Mouse (Mus musculus): Measurements from ENCODE around the gene Uap1l1. TPM values are rescaled to one million over a fixed set of nuclear protein-coding genes. Genes with fewer than 3 reads are reported as not detected.

The Uap1l1 gene
- polyA plus RNA-seq, 1 experiment from 2014 or later, result 20.8 TPM

DNA sequence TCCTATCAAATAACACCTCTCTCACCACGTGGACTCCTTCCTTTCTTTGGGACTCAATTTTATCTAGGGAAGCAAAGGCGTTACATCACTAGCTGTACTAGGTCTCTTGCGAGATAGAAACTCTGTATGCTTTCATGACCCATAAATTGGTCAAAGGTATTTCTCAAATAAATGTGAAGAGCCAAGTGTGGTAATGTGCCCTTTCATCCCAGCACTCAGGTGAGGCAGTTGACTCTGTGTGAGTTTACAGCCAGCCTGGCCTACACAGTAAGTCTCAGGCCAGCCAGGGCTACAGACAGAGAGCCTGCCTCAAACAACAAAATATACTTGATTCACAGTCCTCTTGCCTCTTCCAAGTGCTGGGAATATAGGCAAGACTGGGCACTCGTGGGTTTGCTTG, 5.6 kb downstream of the Uap1l1 start:
- Histone ChIP-seq H3K36me3 (ENCODE audit: control insufficient read depth, insufficient read depth, low read length) (no peaks in the 10 kb centered on the region), H3K9ac (ENCODE audit: low read depth, low read length) (no peak overlapping the region), H3K27me3 (replicated peaks; ENCODE audit: control insufficient read depth, insufficient read depth, low read length) (peaks cover 12% of the 10 kb centered on the region), H3K4me3 (ENCODE audit: low read depth, low read length) (no peak overlapping the region), H3K4me1 (ENCODE audit: control insufficient read depth, insufficient read depth, low read length) (peaks cover 13% of the 10 kb centered on the region; the same call in 1 of the 2 replicates), H3K27ac (replicated peaks; ENCODE audit: low read depth, low read length) (no peak overlapping the region), H3K9me3 (ENCODE audit: control insufficient read depth, low read length) (no peaks in the 10 kb centered on the region), H3K4me2 (ENCODE audit: low read depth, low read length) (no peak overlapping the region)
- 74% methylated on average over 4 of the region's 4 CpGs for WGBS
- ATAC-seq (ENCODE audit: low read depth), result no peak
- no peak for DNase-seq (ENCODE audit: low spot score)

DNA sequence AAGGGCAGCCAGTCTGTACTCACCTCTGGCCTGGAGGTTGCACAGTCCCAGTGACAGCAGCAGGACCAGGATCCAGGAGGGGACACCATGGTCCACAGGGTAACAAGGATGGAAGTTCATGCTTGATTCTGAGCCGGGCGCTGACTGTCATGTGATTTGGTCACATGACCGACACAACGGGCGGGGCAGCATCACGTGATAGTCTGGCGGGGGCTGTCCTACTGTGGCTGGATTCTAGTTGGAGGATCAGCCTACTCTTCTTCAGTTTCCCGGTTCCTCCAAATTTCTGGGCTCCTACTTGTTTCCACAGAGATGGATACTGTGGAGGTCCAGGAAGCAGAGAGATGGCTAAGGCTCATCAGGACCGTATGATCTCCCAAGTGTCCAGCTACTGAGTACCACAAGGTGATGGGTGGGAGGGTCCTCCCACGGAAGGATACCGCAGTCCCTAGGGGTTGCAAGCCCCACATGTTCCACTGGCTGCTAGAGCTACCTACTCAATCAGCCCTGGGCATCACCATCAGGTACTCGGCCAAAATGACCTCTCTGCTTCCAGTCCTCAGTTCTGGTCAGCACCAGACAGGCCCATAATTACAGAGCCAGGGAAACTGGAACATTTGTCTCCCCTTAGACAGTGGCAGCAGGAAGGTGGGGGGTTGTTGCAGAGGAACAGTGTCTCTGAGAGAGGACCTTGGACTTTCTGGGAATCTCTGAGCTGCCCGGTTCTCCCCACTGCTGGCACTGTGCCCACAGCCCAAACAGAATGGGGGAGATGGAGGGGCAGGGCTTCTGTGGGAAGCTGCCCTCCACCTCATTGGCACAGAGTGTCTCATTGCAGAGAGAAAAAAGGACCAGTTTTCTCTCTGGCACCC, 9.0 kb downstream of the Uap1l1 start, which contains the start of gene Dpp7:
Gene Dpp7, minus strand, starts transcription at position 152 of the 872 bp plus-strand sequence.
- no peaks in the 10 kb centered on the region for H3K27me3 ChIP-seq (replicated peaks; ENCODE audit: control insufficient read depth, insufficient read depth, low read length)
- no peaks in the 10 kb centered on the region for H3K9me3 ChIP-seq (ENCODE audit: control insufficient read depth, low read length)
- peaks cover 13% of the 10 kb centered on the region; the same call in 1 of the 2 replicates for H3K4me1 ChIP-seq (ENCODE audit: control insufficient read depth, insufficient read depth, low read length)
- WGBS, result 5% methylated on average over 11 of the region's 13 CpGs
- H3K27ac ChIP-seq (replicated peaks; ENCODE audit: low read depth, low read length), result no peak within 1 kb of the TSS
- ATAC-seq (ENCODE audit: low read depth) (peak; percentile 72), DNase-seq (ENCODE audit: low spot score) (peak; percentile 93)
- H3K9ac ChIP-seq (ENCODE audit: low read depth, low read length), result peak within 1 kb of the TSS; percentile 63
- peak within 1 kb of the TSS; percentile 76 for H3K4me2 ChIP-seq (ENCODE audit: low read depth, low read length)
- H3K36me3 ChIP-seq (ENCODE audit: control insufficient read depth, insufficient read depth, low read length), result peaks cover 24% of the 10 kb centered on the region
- peak within 1 kb of the TSS; percentile 56 for H3K4me3 ChIP-seq (ENCODE audit: low read depth, low read length)

DNA sequence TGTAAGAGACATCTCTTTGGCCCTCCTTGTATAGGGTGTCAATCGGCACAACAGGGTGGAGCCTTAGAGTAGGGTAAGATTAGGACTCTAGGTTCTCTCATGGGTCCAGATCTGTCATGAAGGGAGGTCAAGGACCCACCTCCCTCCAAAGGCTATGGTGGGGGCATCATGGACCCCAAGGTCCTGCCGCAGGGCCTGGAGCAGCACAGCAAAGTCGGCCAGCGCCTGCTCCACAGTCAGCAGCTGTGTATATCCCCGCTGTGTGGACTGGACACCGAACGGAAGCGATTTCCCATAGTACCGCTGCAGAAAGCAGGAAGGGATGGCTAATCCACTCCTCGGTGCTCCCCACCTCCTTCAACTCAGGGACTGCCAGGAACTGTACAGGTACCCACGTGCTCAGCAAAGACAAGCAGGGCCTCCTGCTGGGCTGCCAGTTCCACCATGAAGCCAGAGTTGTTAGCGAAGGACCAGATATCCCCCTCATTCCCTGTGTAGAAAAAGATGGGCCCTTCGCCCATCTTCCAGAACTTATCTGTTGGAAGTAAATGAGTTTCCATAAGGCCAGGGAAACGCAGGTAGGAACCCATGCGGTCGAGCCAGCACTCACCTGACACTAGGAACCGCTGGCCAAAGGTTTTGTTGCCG, 9.9 kb downstream of the Uap1l1 start:
- Histone ChIP-seq H3K9ac (ENCODE audit: low read depth, low read length) (peak overlapping the region; percentile 63), H3K9me3 (ENCODE audit: control insufficient read depth, low read length) (no peaks in the 10 kb centered on the region), H3K27ac (replicated peaks; ENCODE audit: low read depth, low read length) (no peak overlapping the region), H3K36me3 (ENCODE audit: control insufficient read depth, insufficient read depth, low read length) (peaks cover 33% of the 10 kb centered on the region), H3K4me2 (ENCODE audit: low read depth, low read length) (peak overlapping the region; percentile 76), H3K27me3 (replicated peaks; ENCODE audit: control insufficient read depth, insufficient read depth, low read length) (no peaks in the 10 kb centered on the region), H3K4me3 (ENCODE audit: low read depth, low read length) (peak overlapping the region; percentile 56), H3K4me1 (ENCODE audit: control insufficient read depth, insufficient read depth, low read length) (peaks cover 13% of the 10 kb centered on the region; the same call in 1 of the 2 replicates)
- DNase-seq (ENCODE audit: low spot score) (no peak), ATAC-seq (ENCODE audit: low read depth) (no peak)
- WGBS, result 38% methylated on average over 18 of the region's 18 CpGs

DNA sequence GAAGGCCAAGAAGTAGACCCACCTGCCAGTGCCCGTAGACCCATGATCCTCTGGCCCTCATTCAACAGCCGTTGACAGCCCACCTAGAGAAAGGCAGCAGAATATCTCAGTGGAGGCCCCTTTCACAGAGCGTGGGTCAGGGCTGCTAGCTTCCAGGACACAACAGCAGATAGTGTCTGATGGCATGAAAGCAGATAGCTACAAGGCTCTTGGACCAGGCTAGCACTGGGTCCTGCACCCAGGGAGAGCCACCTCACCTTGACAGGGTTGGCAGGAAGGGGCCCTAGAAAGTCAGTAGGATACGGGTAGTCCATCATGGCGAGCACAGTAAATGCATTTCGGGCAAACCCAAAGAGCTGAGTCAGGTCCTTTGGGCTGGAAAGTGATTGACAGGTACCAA, 11.3 kb downstream of the Uap1l1 start:
- Histone ChIP-seq H3K9me3 (ENCODE audit: control insufficient read depth, low read length) (no peaks in the 10 kb centered on the region), H3K4me1 (ENCODE audit: control insufficient read depth, insufficient read depth, low read length) (peaks cover 13% of the 10 kb centered on the region; the same call in 1 of the 2 replicates), H3K4me2 (ENCODE audit: low read depth, low read length) (no peak overlapping the region), H3K27ac (replicated peaks; ENCODE audit: low read depth, low read length) (no peak overlapping the region), H3K4me3 (ENCODE audit: low read depth, low read length) (no peak overlapping the region), H3K27me3 (replicated peaks; ENCODE audit: control insufficient read depth, insufficient read depth, low read length) (no peaks in the 10 kb centered on the region), H3K36me3 (ENCODE audit: control insufficient read depth, insufficient read depth, low read length) (peaks cover 46% of the 10 kb centered on the region), H3K9ac (ENCODE audit: low read depth, low read length) (no peak overlapping the region)
- ATAC-seq (ENCODE audit: low read depth) (no peak), DNase-seq (ENCODE audit: low spot score) (no peak)
- 83% methylated on average over 6 of the region's 6 CpGs for WGBS

DNA sequence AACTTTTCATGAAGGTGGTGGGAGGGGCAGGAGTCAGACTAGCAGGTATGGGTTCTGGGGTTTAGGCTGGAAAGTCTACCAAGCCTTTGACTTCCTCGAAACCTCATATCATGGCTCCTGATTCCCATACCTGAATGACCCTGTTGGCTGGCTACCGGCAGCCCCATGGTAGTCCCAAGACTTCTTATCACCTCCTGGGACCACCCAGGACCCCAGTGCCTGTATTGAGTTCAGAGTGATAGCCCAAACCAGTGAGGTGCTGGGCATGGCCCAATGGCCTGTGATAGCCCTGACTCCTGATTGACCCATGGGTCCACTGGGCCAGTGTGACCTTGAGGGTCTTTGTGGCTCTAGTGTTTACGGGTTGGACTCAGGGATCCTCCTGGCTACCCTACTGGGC, 14.8 kb downstream of the Uap1l1 start:
- Histone ChIP-seq H3K4me1 (ENCODE audit: control insufficient read depth, insufficient read depth, low read length) (peaks cover 5% of the 10 kb centered on the region; the same call in 1 of the 2 replicates), H3K27me3 (replicated peaks; ENCODE audit: control insufficient read depth, insufficient read depth, low read length) (no peaks in the 10 kb centered on the region), H3K36me3 (ENCODE audit: control insufficient read depth, insufficient read depth, low read length) (peaks cover 77% of the 10 kb centered on the region), H3K4me3 (ENCODE audit: low read depth, low read length) (no peak overlapping the region), H3K4me2 (ENCODE audit: low read depth, low read length) (no peak overlapping the region), H3K9me3 (ENCODE audit: control insufficient read depth, low read length) (no peaks in the 10 kb centered on the region), H3K27ac (replicated peaks; ENCODE audit: low read depth, low read length) (no peak overlapping the region), H3K9ac (ENCODE audit: low read depth, low read length) (no peak overlapping the region)
- WGBS, result 100% methylated on average over 3 of the region's 3 CpGs
- DNase-seq (ENCODE audit: low spot score), result no peak
- ATAC-seq (ENCODE audit: low read depth), result no peak

DNA sequence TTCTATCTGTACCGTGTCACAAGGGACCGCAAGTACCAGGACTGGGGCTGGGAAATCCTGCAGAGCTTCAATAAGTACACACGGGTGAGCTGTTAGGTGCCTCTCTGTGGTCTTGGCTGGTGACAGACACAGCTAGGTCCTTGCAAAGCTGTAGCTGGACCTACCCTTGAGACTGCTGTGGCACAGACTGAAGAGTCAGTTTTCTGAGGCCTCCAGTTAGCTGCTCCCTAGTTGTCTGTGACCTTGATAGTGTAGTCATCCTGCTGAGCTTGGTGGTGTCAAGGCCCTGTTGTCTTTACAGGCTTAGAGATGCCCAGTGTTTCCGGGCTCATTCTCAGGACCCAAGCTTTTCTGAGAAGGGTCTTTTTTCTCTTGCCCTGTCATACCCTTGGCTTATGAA, 16.0 kb downstream of the Uap1l1 start:
- H3K27ac ChIP-seq (replicated peaks; ENCODE audit: low read depth, low read length), result no peak overlapping the region
- no peak for DNase-seq (ENCODE audit: low spot score)
- no peaks in the 10 kb centered on the region for H3K4me1 ChIP-seq (ENCODE audit: control insufficient read depth, insufficient read depth, low read length)
- no peak overlapping the region for H3K4me2 ChIP-seq (ENCODE audit: low read depth, low read length)
- no peak overlapping the region for H3K4me3 ChIP-seq (ENCODE audit: low read depth, low read length)
- no peaks in the 10 kb centered on the region for H3K9me3 ChIP-seq (ENCODE audit: control insufficient read depth, low read length)
- no peak for ATAC-seq (ENCODE audit: low read depth)
- H3K27me3 ChIP-seq (replicated peaks; ENCODE audit: control insufficient read depth, insufficient read depth, low read length), result no peaks in the 10 kb centered on the region
- 90% methylated on average over 4 of the region's 4 CpGs for WGBS
- peaks cover 89% of the 10 kb centered on the region for H3K36me3 ChIP-seq (ENCODE audit: control insufficient read depth, insufficient read depth, low read length)
- no peak overlapping the region for H3K9ac ChIP-seq (ENCODE audit: low read depth, low read length)

DNA sequence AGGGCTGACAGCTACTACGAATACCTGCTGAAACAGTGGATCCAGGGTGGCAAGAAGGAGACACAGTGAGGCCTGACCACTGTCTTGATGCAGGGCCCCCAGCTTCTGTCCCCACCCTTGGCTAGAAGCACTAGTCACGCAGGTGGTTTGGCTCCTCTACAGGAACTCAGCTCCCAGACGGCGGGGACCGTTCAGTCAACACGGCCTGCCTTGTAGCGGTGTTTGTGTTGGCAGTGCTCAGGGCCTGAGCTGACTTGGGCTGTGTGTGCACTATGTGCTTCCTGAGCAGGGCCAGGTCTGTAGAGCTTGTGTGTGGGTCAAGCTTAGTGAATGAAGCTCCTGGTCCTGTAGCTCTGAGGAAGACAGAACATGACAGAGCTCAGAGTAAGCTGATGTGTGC, 17.3 kb downstream of the Uap1l1 start:
- Histone ChIP-seq H3K27ac (replicated peaks; ENCODE audit: low read depth, low read length) (no peak overlapping the region), H3K4me1 (ENCODE audit: control insufficient read depth, insufficient read depth, low read length) (no peaks in the 10 kb centered on the region), H3K9me3 (ENCODE audit: control insufficient read depth, low read length) (no peaks in the 10 kb centered on the region), H3K27me3 (replicated peaks; ENCODE audit: control insufficient read depth, insufficient read depth, low read length) (no peaks in the 10 kb centered on the region), H3K4me2 (ENCODE audit: low read depth, low read length) (no peak overlapping the region), H3K36me3 (ENCODE audit: control insufficient read depth, insufficient read depth, low read length) (peaks cover 95% of the 10 kb centered on the region), H3K9ac (ENCODE audit: low read depth, low read length) (no peak overlapping the region), H3K4me3 (ENCODE audit: low read depth, low read length) (no peak overlapping the region)
- 89% methylated on average over 7 of the region's 7 CpGs for WGBS
- ATAC-seq (ENCODE audit: low read depth) (no peak; the same call in 1 of the 2 replicates), DNase-seq (ENCODE audit: low spot score) (no peak)

DNA sequence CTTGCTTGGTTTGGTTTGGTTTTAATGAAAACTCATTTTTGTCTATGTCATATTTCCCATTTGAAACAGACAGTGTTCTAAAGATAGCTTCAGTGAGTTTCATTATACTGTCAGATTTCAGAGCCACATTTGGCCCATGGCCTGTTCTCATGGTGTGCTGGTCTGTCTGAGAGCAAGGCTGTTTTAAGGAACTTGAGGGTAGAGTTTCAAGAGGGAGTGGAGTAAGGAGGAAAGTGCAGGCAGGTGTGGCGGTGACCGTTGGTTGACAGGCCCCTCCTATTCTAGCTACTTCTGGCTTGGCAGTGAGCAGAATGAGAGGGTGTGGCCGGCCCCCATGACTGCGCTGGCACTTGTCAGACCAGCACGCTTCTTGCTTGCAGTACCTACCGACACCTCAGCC, 27.2 kb downstream of the Uap1l1 start:
- 95% methylated on average over 6 of the region's 6 CpGs for WGBS
- DNase-seq (ENCODE audit: low spot score), result no peak
- Histone ChIP-seq H3K27me3 (replicated peaks; ENCODE audit: control insufficient read depth, insufficient read depth, low read length) (no peaks in the 10 kb centered on the region), H3K4me2 (ENCODE audit: low read depth, low read length) (no peak overlapping the region), H3K27ac (replicated peaks; ENCODE audit: low read depth, low read length) (no peak overlapping the region), H3K9me3 (ENCODE audit: control insufficient read depth, low read length) (no peaks in the 10 kb centered on the region), H3K9ac (ENCODE audit: low read depth, low read length) (no peak overlapping the region), H3K4me3 (ENCODE audit: low read depth, low read length) (no peak overlapping the region), H3K36me3 (ENCODE audit: control insufficient read depth, insufficient read depth, low read length) (peaks cover 86% of the 10 kb centered on the region), H3K4me1 (ENCODE audit: control insufficient read depth, insufficient read depth, low read length) (peaks cover 5% of the 10 kb centered on the region)
- ATAC-seq (ENCODE audit: low read depth), result no peak

Measured in embryonic facial prominence, embryonic 14.5 days (tissue).